Mouse (Mus musculus): ENCODE results near the gene Cdkn1b.

- 0 out of 2 replicates have a peak, but pooled peaks have one; percentile 12 for TF ChIP-seq CTCF (IDR thresholded peaks at IDR 0.05; ENCODE audit: borderline replicate concordance, insufficient read depth, low read length)
- TF ChIP-seq POLR2A (IDR thresholded peaks at IDR 0.05; ENCODE audit: low read depth, low read length) = no peak
These were observed 27.3 kb downstream of the Cdkn1b start for GRCm38 (mm10) chr6:134947311-134948087.
